Mouse (Mus musculus): ENCODE measurements at regions not wholly inside any gene's neighbourhood (a gene's known extent, or its start where the extent isn't known, plus 50 kb on each side); places are given as distances from the start of the nearest gene placed in this dataset.
A peak's percentile ranks its signal among the peaks of the same experiment; 100 is the strongest.

GRCm38 (mm10) chr4:12784479-12784878 is 612.7 kb upstream of the Fam92a start:
- Histone ChIP-seq H3K9ac (ENCODE audit: low read depth, low read length) (no peak overlapping the region), H3K27ac (ENCODE audit: low read depth, low read length) (no peak overlapping the region), H3K4me3 (ENCODE audit: low read length) (no peak overlapping the region), H3K27me3 (ENCODE audit: control insufficient read depth, insufficient read depth, low read length) (no peaks in the 10 kb centered on the region), H3K9me3 (ENCODE audit: control insufficient read depth, low read length) (no peaks in the 10 kb centered on the region), H3K4me1 (ENCODE audit: control insufficient read depth, insufficient read depth, low read length) (no peaks in the 10 kb centered on the region), H3K36me3 (ENCODE audit: control insufficient read depth, insufficient read depth, low read length) (no peaks in the 10 kb centered on the region), H3K4me2 (replicated peaks; ENCODE audit: low read depth, low read length) (no peak overlapping the region)
- WGBS: 62% methylated on average over 3 of the region's 3 CpGs
- ATAC-seq (ENCODE audit: low FRiP score, low TSS enrichment): no peak

GRCm38 (mm10) chr4:12784068-12784467 is 612.3 kb upstream of the Fam92a start:
- Histone ChIP-seq H3K4me2 (replicated peaks; ENCODE audit: low read depth, low read length) (no peak overlapping the region), H3K4me1 (ENCODE audit: control insufficient read depth, insufficient read depth, low read length) (no peaks in the 10 kb centered on the region)

GRCm38 (mm10) chr4:12781969-12782904 is 610.4 kb upstream of the Fam92a start:
- no peak overlapping the region for H3K4me3 ChIP-seq (ENCODE audit: low read length)
- no peaks in the 10 kb centered on the region for H3K27me3 ChIP-seq (ENCODE audit: control insufficient read depth, insufficient read depth, low read length)
- WGBS: 73% methylated on average over 10 of the region's 10 CpGs
- no peaks in the 10 kb centered on the region for H3K36me3 ChIP-seq (ENCODE audit: control insufficient read depth, insufficient read depth, low read length)
- no peak overlapping the region for H3K27ac ChIP-seq (ENCODE audit: low read depth, low read length)
- no peaks in the 10 kb centered on the region for H3K4me1 ChIP-seq (ENCODE audit: control insufficient read depth, insufficient read depth, low read length)
- no peaks in the 10 kb centered on the region for H3K9me3 ChIP-seq (ENCODE audit: control insufficient read depth, low read length)
- H3K9ac ChIP-seq (ENCODE audit: low read depth, low read length): no peak overlapping the region
- ATAC-seq (ENCODE audit: low FRiP score, low TSS enrichment): no peak
- no peak overlapping the region for H3K4me2 ChIP-seq (replicated peaks; ENCODE audit: low read depth, low read length)

More at GRCm38 (mm10) chr4:12784068-12784467, 612.3 kb upstream of the Fam92a start:
- Histone ChIP-seq H3K27me3 (ENCODE audit: control insufficient read depth, insufficient read depth, low read length) (no peaks in the 10 kb centered on the region), H3K4me3 (ENCODE audit: low read length) (no peak overlapping the region), H3K36me3 (ENCODE audit: control insufficient read depth, insufficient read depth, low read length) (no peaks in the 10 kb centered on the region), H3K9me3 (ENCODE audit: control insufficient read depth, low read length) (no peaks in the 10 kb centered on the region), H3K27ac (ENCODE audit: low read depth, low read length) (no peak overlapping the region), H3K9ac (ENCODE audit: low read depth, low read length) (no peak overlapping the region)
- 70% methylated on average over 11 of the region's 11 CpGs for WGBS
- no peak for ATAC-seq (ENCODE audit: low FRiP score, low TSS enrichment)

- Histone ChIP-seq H3K27me3 (ENCODE audit: control insufficient read depth, insufficient read depth, low read length) (no peaks in the 10 kb centered on the region), H3K9ac (ENCODE audit: low read depth, low read length) (no peak overlapping the region), H3K9me3 (ENCODE audit: control insufficient read depth, low read length) (no peaks in the 10 kb centered on the region), H3K4me3 (ENCODE audit: low read length) (no peak overlapping the region), H3K27ac (ENCODE audit: low read depth, low read length) (no peak overlapping the region), H3K36me3 (ENCODE audit: control insufficient read depth, insufficient read depth, low read length) (no peaks in the 10 kb centered on the region), H3K4me1 (ENCODE audit: control insufficient read depth, insufficient read depth, low read length) (peaks cover 3% of the 10 kb centered on the region; the same call in 1 of the 2 replicates), H3K4me2 (replicated peaks; ENCODE audit: low read depth, low read length) (no peak overlapping the region)
- no peak for ATAC-seq (ENCODE audit: low FRiP score, low TSS enrichment)
- WGBS: 83% methylated on average over 2 of the region's 2 CpGs
These were observed 608.4 kb upstream of the Fam92a start for GRCm38 (mm10) chr4:12780254-12780653.

- no peak overlapping the region for H3K4me3 ChIP-seq (ENCODE audit: low read length)
- H3K4me1 ChIP-seq (ENCODE audit: control insufficient read depth, insufficient read depth, low read length): peaks cover 3% of the 10 kb centered on the region; the same call in 1 of the 2 replicates
- no peaks in the 10 kb centered on the region for H3K27me3 ChIP-seq (ENCODE audit: control insufficient read depth, insufficient read depth, low read length)
- 80% methylated on average over 1 of the region's 1 CpGs for WGBS
- H3K36me3 ChIP-seq (ENCODE audit: control insufficient read depth, insufficient read depth, low read length): no peaks in the 10 kb centered on the region
- no peak overlapping the region for H3K27ac ChIP-seq (ENCODE audit: low read depth, low read length)
- no peak overlapping the region for H3K4me2 ChIP-seq (replicated peaks; ENCODE audit: low read depth, low read length)
- H3K9ac ChIP-seq (ENCODE audit: low read depth, low read length): no peak overlapping the region
- no peak for ATAC-seq (ENCODE audit: low FRiP score, low TSS enrichment)
- H3K9me3 ChIP-seq (ENCODE audit: control insufficient read depth, low read length): no peaks in the 10 kb centered on the region
These were observed 607.4 kb upstream of the Fam92a start for GRCm38 (mm10) chr4:12779211-12779610.

- Histone ChIP-seq H3K4me3 (ENCODE audit: low read length) (no peak overlapping the region), H3K4me2 (replicated peaks; ENCODE audit: low read depth, low read length) (no peak overlapping the region), H3K27me3 (ENCODE audit: control insufficient read depth, insufficient read depth, low read length) (no peaks in the 10 kb centered on the region), H3K27ac (ENCODE audit: low read depth, low read length) (no peak overlapping the region), H3K36me3 (ENCODE audit: control insufficient read depth, insufficient read depth, low read length) (no peaks in the 10 kb centered on the region), H3K4me1 (ENCODE audit: control insufficient read depth, insufficient read depth, low read length) (peaks cover 3% of the 10 kb centered on the region; the same call in 1 of the 2 replicates), H3K9ac (ENCODE audit: low read depth, low read length) (no peak overlapping the region), H3K9me3 (ENCODE audit: control insufficient read depth, low read length) (no peaks in the 10 kb centered on the region)
- 79% methylated on average over 2 of the region's 2 CpGs for WGBS
- ATAC-seq (ENCODE audit: low FRiP score, low TSS enrichment): no peak
These were observed 606.3 kb upstream of the Fam92a start for GRCm38 (mm10) chr4:12778163-12778562.

GRCm38 (mm10) chr4:12776217-12776578 is 604.4 kb upstream of the Fam92a start:
- Histone ChIP-seq H3K4me2 (replicated peaks; ENCODE audit: low read depth, low read length) (no peak overlapping the region), H3K9me3 (ENCODE audit: control insufficient read depth, low read length) (no peaks in the 10 kb centered on the region), H3K9ac (ENCODE audit: low read depth, low read length) (no peak overlapping the region), H3K36me3 (ENCODE audit: control insufficient read depth, insufficient read depth, low read length) (no peaks in the 10 kb centered on the region), H3K4me1 (ENCODE audit: control insufficient read depth, insufficient read depth, low read length) (peaks cover 3% of the 10 kb centered on the region; the same call in 1 of the 2 replicates), H3K27ac (ENCODE audit: low read depth, low read length) (no peak overlapping the region), H3K27me3 (ENCODE audit: control insufficient read depth, insufficient read depth, low read length) (no peaks in the 10 kb centered on the region), H3K4me3 (ENCODE audit: low read length) (no peak overlapping the region)
- 71% methylated on average over 2 of the region's 2 CpGs for WGBS
- peak; percentile 43; the same call in 1 of the 2 replicates for ATAC-seq (ENCODE audit: low FRiP score, low TSS enrichment)

- ATAC-seq (ENCODE audit: low FRiP score, low TSS enrichment): peak; percentile 57; the same call in 1 of the 2 replicates
- Histone ChIP-seq H3K4me1 (ENCODE audit: control insufficient read depth, insufficient read depth, low read length) (peaks cover 3% of the 10 kb centered on the region; the same call in 1 of the 2 replicates), H3K4me3 (ENCODE audit: low read length) (no peak overlapping the region), H3K36me3 (ENCODE audit: control insufficient read depth, insufficient read depth, low read length) (no peaks in the 10 kb centered on the region), H3K27me3 (ENCODE audit: control insufficient read depth, insufficient read depth, low read length) (no peaks in the 10 kb centered on the region), H3K27ac (ENCODE audit: low read depth, low read length) (no peak overlapping the region), H3K9ac (ENCODE audit: low read depth, low read length) (no peak overlapping the region), H3K4me2 (replicated peaks; ENCODE audit: low read depth, low read length) (no peak overlapping the region), H3K9me3 (ENCODE audit: control insufficient read depth, low read length) (no peaks in the 10 kb centered on the region)
- whole genome bisulfite sequencing: 49% methylated on average over 3 of the region's 3 CpGs
These were observed 603.9 kb upstream of the Fam92a start for GRCm38 (mm10) chr4:12775524-12776216.

- no peak overlapping the region for H3K4me3 ChIP-seq (ENCODE audit: low read length)
- H3K9ac ChIP-seq (ENCODE audit: low read depth, low read length): no peak overlapping the region
- peaks cover 3% of the 10 kb centered on the region; the same call in 1 of the 2 replicates for H3K4me1 ChIP-seq (ENCODE audit: control insufficient read depth, insufficient read depth, low read length)
- H3K4me2 ChIP-seq (replicated peaks; ENCODE audit: low read depth, low read length): no peak overlapping the region
- no peaks in the 10 kb centered on the region for H3K27me3 ChIP-seq (ENCODE audit: control insufficient read depth, insufficient read depth, low read length)
- H3K36me3 ChIP-seq (ENCODE audit: control insufficient read depth, insufficient read depth, low read length): no peaks in the 10 kb centered on the region
- no peak overlapping the region for H3K27ac ChIP-seq (ENCODE audit: low read depth, low read length)
- no peak for ATAC-seq (ENCODE audit: low FRiP score, low TSS enrichment)
- 68% methylated on average over 4 of the region's 4 CpGs for WGBS
- no peaks in the 10 kb centered on the region for H3K9me3 ChIP-seq (ENCODE audit: control insufficient read depth, low read length)
These were observed 603.3 kb upstream of the Fam92a start for GRCm38 (mm10) chr4:12775090-12775489.
